Mouse (Mus musculus) natural killer cell, adult 2 months (primary cell): ENCODE data around the gene Abhd8.
"Not testable (repeated sequence)": the region's sequence is repeated elsewhere in the genome, so short reads cannot be mapped to it uniquely, and the experiment has no call there.

ENCODE experiments used
- DNase-seq, 2 experiments: peaks; one replicate each; pipeline ENCODE4 v3.0.0; 2022; ENCODE audit warnings: low spot score in 2 of 2

Abhd8 gene

DNA sequence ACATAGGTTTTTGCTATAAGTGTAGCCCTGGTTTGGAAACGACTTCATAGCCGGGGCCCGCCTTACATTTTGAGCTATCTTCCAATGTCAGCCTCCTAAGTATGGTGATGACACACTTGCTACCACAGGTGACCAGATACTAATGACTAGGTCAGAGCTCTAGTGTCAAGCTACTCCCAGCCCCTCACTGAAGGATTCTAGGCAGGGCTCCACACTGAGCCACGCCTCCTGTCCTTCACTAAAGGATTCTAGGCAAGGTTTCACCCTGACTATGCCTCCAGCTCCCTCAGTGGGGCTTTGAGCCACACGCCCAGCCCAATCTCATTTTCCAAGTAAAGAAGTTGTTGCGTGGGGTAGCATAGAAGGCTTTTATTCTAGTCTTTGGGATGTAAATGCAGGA lies 2.7 kb downstream of the Abhd8 start:
- DNase-seq = no peak

DNA sequence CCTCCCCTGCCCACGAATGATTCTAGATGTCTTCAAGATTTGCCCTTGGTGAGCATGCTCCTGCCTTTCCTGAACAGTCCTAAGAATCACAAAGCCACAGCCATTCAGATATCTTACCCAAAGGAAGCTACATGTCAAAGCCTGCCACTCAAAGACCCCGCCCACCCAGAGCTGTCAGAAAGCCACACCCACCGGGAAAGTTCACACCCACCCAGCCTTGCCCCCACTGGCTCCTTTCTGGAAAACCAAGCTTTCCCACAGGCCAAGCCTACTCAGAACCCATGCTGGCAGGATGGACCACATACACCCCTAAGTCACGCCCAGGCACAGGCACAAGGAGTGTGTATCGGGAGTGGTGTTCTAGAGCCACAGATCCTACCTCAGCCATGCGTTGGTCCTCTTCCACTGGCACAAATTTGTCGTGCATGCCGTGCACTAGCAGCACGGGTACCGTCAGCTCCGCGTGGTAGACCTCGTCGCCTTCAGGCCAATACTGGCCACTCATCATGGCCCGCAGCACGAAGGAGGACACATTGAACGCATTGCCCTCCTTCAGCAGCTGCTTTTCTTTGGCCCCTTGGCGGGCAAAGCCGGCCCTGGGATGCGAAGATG lies 5.7 kb downstream of the Abhd8 start:
- DNase-seq = no peak

DNA sequence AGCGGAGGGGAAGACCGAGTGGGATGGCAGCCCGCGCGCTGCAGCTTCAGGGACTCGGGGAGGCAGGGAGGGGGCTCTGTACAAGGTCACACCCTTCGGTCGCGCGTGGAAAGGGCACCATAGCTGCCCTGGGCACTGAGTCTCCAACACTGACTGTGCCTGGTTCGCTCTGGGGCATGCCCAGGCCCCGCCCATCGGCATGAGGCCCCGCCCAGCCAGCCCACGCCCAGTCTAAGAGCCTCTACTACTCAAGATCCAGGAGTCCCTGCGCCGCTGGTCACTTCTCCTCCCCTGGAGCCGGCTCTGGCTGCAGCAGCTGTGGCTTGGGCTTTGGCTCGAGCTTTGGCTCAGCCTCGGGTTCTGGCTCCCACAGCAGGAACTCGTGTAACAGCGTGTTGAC lies 6.5 kb downstream of the Abhd8 start:
- DNase-seq = no peak

DNA sequence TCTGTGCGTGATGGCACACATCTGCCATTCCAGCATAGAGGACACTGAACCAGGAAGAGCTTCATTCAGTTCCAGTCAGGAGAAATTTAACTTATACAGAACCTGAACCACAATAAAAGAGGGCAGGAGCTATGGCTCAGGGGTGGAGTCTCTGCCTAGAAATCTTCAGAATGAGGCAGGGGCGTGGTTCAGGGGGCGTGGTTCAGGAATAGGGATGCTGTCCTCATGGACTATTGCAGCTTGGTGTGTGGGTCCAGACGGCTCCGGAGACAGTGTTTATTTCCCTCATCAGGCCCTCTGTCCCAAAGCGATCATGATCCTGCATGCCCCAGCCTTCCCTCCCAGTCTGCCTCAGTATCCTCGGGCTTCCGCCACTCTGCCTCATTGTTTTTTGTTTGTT lies 8.8 kb downstream of the Abhd8 start:
- no peak for DNase-seq

DNA sequence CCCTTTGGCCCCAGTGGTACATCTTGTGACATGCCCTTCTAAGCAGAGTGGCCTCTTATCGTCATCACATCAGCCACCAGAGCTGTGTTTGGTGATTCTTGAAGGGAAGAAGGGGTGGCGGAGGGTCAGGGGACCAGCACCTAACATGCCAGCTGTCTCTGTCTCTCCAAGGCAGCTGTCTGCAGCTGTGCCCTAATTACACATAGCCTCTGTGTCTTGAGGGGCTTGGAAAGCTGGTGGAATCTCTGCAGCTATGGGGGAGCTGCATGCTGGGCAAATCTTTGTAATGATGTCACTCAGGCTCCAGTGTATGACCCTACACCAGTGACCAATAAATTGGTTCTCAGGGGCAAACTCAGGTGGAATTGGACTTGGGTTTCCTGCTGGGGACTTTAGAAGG lies 10.8 kb downstream of the Abhd8 start:
- no peak for DNase-seq

DNA sequence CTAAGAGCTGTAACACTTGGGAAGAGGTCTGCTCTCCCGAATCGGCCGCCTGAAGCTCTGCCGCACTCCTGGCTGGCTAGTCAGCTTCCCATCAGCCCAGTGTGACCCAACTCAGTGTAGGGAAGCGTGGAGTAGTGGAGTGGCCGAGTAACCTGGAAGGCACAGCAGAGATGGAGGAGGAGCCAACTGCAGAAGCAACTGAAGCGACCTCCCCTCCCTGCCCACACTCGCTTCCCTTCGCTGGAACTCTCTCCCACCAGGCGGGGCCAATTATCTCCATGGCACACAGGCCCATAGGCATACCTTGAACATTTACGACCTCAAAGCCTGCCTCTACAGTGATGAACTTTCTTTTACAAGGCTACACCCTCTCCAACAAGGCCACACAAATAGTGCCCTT lies 11.7 kb downstream of the Abhd8 start:
- no peak for DNase-seq

DNA sequence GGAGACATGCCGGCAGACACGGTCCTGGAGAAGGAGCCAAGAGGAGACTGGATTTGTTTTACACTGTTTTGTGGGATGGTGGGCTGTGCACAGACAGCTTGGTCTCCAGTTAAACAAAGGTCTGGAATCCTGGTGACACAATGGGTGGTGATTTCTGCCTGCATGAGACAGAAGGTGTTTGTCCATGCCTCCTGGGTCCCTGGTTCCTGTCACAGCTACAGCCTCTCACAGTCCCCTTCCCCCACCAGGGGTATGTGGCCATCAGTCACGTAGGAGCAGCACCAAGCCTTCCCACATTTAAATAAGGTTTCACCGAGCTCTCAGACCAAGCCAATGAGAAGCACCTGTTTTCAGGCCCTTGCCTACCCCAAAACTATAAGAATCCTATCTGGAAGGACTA lies 12.1 kb downstream of the Abhd8 start:
- no peak for DNase-seq

DNA sequence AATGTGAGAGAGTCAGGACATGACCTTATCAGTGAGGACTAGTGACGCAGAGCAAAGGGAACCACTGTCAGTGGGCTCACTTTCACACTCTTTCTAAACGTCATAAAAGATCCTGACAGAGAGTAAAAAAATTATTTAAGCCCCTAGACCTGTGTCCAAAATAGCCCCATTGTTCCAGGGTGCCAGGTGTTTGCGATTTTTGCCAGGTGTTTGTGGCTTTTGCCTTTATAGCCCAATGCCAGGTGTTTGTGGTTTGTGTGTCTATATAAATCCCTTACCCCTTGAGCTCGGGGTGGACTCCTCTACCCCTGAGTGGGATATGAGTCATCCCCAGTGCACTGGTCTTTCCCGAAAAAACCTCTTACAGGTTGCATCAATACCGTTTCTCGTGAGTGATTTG lies 18.4 kb downstream of the Abhd8 start:
- DNase-seq = no peak

DNA sequence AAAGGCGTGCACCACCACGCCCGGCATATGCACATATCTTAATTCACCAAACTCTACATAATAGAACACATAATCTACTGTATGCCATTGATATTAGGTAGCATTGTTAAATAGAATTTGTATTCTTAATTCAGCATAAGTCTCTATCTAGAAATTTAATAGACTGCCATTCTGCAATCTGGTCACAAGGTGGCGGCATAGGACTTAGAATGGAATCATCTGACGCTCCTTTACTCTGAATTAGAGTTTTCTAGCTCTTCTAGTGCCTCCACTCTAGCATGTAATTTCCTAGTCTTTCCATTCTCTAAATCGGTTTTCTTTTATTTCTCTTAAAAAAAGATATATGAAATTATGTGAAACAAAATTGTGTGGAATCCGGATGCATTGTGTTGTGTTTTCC lies 22.1 kb downstream of the Abhd8 start:
- DNase-seq = peak; percentile 54 to 62

DNA sequence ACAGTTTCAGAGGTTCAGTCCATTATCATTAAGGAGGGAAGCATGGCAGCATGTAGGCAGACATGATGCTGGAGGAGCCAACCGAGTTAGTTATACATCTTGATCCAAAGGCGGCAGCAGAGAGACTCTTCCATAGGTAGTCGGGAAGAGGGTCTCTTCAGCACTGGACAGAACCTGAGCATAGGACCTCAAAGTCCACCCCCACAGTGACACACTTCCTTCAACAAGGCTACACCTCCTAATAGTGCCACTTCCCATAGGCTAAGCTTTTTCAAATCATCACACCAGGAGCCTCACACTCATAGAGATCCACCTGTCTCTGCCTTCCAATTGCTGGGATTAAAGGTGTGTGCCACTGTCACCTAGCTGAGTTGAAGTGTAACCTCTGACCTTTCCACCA lies 26.4 kb downstream of the Abhd8 start:
- DNase-seq = no peak

DNA sequence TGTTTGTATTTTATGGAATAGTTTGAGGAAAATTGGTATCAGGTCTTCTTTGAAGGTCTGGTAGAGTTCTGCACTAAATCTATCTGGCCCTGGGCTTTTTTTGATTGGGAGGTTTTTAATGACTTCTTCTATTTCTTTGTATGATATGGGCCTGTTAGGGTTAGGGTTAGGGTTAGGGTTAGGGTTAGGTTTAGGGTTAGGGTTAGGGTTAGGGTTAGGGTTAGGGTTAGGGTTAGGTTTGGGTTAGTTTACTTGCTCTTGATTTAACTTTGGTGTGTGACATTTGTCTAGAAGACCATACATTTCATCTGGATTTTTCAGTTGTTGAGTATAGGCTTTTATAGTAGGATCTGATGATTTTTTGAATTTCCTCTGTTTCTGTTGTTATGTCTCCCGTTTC lies 30.5 kb downstream of the Abhd8 start:
- not testable (repeated sequence) for DNase-seq

DNA sequence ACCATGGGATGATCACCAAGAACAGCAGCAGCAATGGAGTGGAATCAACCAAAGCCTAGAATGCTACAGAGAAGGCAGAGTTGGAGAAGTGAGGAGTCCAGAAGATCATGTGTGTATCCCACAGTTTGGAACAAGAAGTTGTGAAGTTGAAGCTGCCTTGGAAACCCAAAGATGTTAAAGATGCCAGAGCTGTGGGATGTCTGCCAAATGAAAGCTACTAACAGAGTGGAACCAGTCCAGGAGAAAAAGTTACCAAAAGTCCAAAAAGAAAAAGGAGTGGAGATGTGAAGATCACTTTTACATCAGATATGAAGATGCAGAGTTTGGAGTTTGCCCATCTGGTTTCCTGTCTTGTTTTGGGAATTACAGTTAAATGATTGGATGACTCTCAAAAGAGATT lies 41.3 kb downstream of the Abhd8 start:
- DNase-seq = no peak

DNA sequence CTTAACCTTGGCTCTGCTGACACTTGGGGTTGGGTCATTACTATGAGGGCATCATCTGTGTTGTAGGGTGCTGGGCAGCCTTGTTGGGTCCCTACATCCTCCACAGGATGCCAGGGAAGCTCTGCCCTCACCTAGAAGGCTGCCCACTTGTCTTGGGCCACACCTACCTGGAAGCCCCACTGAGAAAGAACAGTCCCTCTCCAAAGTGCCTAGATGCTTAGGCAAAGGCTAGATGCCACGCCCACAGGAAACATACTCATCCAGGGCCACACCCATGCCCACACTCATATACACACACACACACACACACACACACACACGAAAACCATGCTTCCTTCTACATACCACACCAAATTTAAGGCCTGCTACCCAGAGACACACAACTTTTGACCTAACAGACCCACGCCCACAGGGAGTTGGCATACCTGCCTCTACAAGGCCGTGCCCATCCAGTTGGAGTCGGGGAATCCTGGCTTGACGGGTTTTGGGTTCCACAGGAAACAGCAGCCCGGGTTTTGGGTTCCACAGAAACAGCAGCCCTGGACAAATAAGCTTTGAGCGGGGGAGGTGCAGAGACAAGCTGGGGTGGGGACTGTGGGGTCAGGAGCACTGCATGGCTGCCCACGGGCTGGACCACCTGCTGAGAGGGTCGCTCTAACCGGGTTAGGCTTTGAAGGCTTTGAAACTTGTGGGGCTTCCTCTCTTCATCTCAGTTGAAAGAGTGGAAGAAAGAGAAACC lies 51.8 kb downstream of the Abhd8 start:
- DNase-seq = no peak

DNA sequence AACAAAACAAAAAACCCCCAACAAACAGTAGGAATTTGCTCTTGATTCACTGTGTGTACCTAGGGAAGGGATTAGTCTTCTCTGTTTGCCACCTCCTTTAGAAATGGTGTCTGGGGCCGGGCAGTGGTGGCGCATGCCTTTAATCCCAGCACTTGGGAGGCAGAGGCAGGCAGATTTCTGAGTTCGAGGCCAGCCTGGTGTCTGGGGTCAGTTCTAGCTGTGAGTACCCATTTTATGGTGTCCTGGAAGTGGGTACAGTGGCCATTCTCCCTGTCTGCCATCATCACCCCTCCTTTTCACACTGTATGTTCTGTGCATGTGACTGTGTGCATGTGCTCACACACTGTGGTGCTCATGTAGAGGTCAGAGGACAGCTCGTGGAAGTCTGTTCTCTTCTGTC lies 55.2 kb downstream of the Abhd8 start:
- no peak for DNase-seq

DNA sequence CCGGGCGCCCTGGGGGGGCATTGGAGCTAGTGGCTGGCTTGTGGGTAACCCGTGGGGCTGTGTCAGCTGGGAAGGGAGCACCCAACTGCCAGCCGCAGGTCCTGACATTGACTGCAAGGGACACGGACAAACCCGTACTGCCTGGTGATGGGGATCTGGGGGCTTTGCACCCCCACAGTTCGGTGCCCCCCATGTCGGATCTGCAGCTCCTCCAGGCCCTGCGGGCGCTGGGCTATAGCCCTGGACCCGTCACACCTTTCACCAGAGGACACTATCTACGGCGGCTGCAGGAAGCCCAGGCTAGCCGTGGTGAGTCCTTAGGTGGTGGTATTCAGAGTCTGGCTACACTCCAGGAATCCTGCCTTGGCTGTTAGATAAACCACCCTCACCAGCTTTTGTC lies 56.0 kb downstream of the Abhd8 start:
- no peak for DNase-seq
